Mouse (Mus musculus): ENCODE results near the gene Srp54b. TPM values are rescaled to one million over a fixed set of nuclear protein-coding genes. Genes with fewer than 3 reads are reported as not detected.
"Not testable (repeated sequence)": the region's sequence is repeated elsewhere in the genome, so short reads cannot be mapped to it uniquely, and the experiment has no call there.

Gene Srp54b
- polyA plus RNA-seq (2014; fragmentation: Nextera tagmentation; extraction: Ambion mirVana), result 51.5 and 56.7 TPM in 2 replicates

- H3K27ac ChIP-seq (ENCODE audit: low read depth, low read length); H3K9ac ChIP-seq (ENCODE audit: low read depth, low read length); H3K4me1 ChIP-seq (ENCODE audit: control insufficient read depth, insufficient read depth, low read length); H3K36me3 ChIP-seq (ENCODE audit: control insufficient read depth, insufficient read depth, low read length); H3K9me3 ChIP-seq (ENCODE audit: control insufficient read depth, low read length); H3K4me3 ChIP-seq (ENCODE audit: low read length); H3K27me3 ChIP-seq (ENCODE audit: control insufficient read depth, insufficient read depth, low read length); H3K4me2 ChIP-seq (replicated peaks; ENCODE audit: low read depth, low read length): not testable (repeated sequence)
- peak; percentile 98 for ATAC-seq (ENCODE audit: low FRiP score, low TSS enrichment)
- WGBS, result no CpG with 5 or more reads among the region's 57 CpGs
Measured at GRCm38 (mm10) chr12:55154559-55155448, at the start of gene Srp54b. TSS of gene Srp54b (plus strand) at chr12:55155104.

- ATAC-seq (ENCODE audit: low FRiP score, low TSS enrichment); H3K9ac ChIP-seq (ENCODE audit: low read depth, low read length); H3K27ac ChIP-seq (ENCODE audit: low read depth, low read length); H3K9me3 ChIP-seq (ENCODE audit: control insufficient read depth, low read length); H3K4me1 ChIP-seq (ENCODE audit: control insufficient read depth, insufficient read depth, low read length); H3K4me2 ChIP-seq (replicated peaks; ENCODE audit: low read depth, low read length); H3K27me3 ChIP-seq (ENCODE audit: control insufficient read depth, insufficient read depth, low read length); H3K4me3 ChIP-seq (ENCODE audit: low read length); H3K36me3 ChIP-seq (ENCODE audit: control insufficient read depth, insufficient read depth, low read length): not testable (repeated sequence)
- no CpG with 5 or more reads among the region's 7 CpGs for WGBS
Measured at GRCm38 (mm10) chr12:55112616-55113015, 42.3 kb upstream of the Srp54b start.

GRCm38 (mm10) chr12:55124242-55124641 lies 30.7 kb upstream of the Srp54b start, which contains the start of gene Fam177a:
TSS of gene Fam177a (plus strand) at chr12:55124469.
- not testable (repeated sequence) for H3K36me3 ChIP-seq (ENCODE audit: control insufficient read depth, insufficient read depth, low read length); H3K27ac ChIP-seq (ENCODE audit: low read depth, low read length); H3K4me3 ChIP-seq (ENCODE audit: low read length); H3K9me3 ChIP-seq (ENCODE audit: control insufficient read depth, low read length); H3K4me1 ChIP-seq (ENCODE audit: control insufficient read depth, insufficient read depth, low read length); H3K4me2 ChIP-seq (replicated peaks; ENCODE audit: low read depth, low read length); H3K9ac ChIP-seq (ENCODE audit: low read depth, low read length); H3K27me3 ChIP-seq (ENCODE audit: control insufficient read depth, insufficient read depth, low read length)
- WGBS, result no CpG with 5 or more reads among the region's 40 CpGs
- ATAC-seq (ENCODE audit: low FRiP score, low TSS enrichment), result peak; percentile 96

GRCm38 (mm10) chr12:55124731-55125130 lies 30.2 kb upstream of the Srp54b start:
- H3K36me3 ChIP-seq (ENCODE audit: control insufficient read depth, insufficient read depth, low read length); H3K27ac ChIP-seq (ENCODE audit: low read depth, low read length); H3K4me1 ChIP-seq (ENCODE audit: control insufficient read depth, insufficient read depth, low read length); H3K9ac ChIP-seq (ENCODE audit: low read depth, low read length); H3K4me2 ChIP-seq (replicated peaks; ENCODE audit: low read depth, low read length); H3K9me3 ChIP-seq (ENCODE audit: control insufficient read depth, low read length); H3K4me3 ChIP-seq (ENCODE audit: low read length); H3K27me3 ChIP-seq (ENCODE audit: control insufficient read depth, insufficient read depth, low read length): not testable (repeated sequence)
- ATAC-seq (ENCODE audit: low FRiP score, low TSS enrichment), result peak; percentile 43; the same call in 1 of the 2 replicates
- WGBS, result no CpG with 5 or more reads among the region's 18 CpGs

- H3K9me3 ChIP-seq (ENCODE audit: control insufficient read depth, low read length); H3K36me3 ChIP-seq (ENCODE audit: control insufficient read depth, insufficient read depth, low read length); H3K27ac ChIP-seq (ENCODE audit: low read depth, low read length); H3K4me2 ChIP-seq (replicated peaks; ENCODE audit: low read depth, low read length); H3K4me3 ChIP-seq (ENCODE audit: low read length); ATAC-seq (ENCODE audit: low FRiP score, low TSS enrichment); H3K27me3 ChIP-seq (ENCODE audit: control insufficient read depth, insufficient read depth, low read length); H3K9ac ChIP-seq (ENCODE audit: low read depth, low read length); H3K4me1 ChIP-seq (ENCODE audit: control insufficient read depth, insufficient read depth, low read length): not testable (repeated sequence)
- no CpG with 5 or more reads among the region's 6 CpGs for WGBS
Measured at GRCm38 (mm10) chr12:55135540-55135939, 19.4 kb upstream of the Srp54b start.

GRCm38 (mm10) chr12:55137859-55138258 lies 17.0 kb upstream of the Srp54b start:
- H3K4me1 ChIP-seq (ENCODE audit: control insufficient read depth, insufficient read depth, low read length); H3K27me3 ChIP-seq (ENCODE audit: control insufficient read depth, insufficient read depth, low read length); H3K4me3 ChIP-seq (ENCODE audit: low read length); H3K27ac ChIP-seq (ENCODE audit: low read depth, low read length); H3K9ac ChIP-seq (ENCODE audit: low read depth, low read length); H3K9me3 ChIP-seq (ENCODE audit: control insufficient read depth, low read length); H3K4me2 ChIP-seq (replicated peaks; ENCODE audit: low read depth, low read length); H3K36me3 ChIP-seq (ENCODE audit: control insufficient read depth, insufficient read depth, low read length); ATAC-seq (ENCODE audit: low FRiP score, low TSS enrichment): not testable (repeated sequence)
- no CpG with 5 or more reads among the region's 6 CpGs for WGBS

- H3K9me3 ChIP-seq (ENCODE audit: control insufficient read depth, low read length); H3K4me3 ChIP-seq (ENCODE audit: low read length); H3K27me3 ChIP-seq (ENCODE audit: control insufficient read depth, insufficient read depth, low read length); H3K4me2 ChIP-seq (replicated peaks; ENCODE audit: low read depth, low read length); H3K4me1 ChIP-seq (ENCODE audit: control insufficient read depth, insufficient read depth, low read length); H3K9ac ChIP-seq (ENCODE audit: low read depth, low read length); H3K27ac ChIP-seq (ENCODE audit: low read depth, low read length); H3K36me3 ChIP-seq (ENCODE audit: control insufficient read depth, insufficient read depth, low read length); ATAC-seq (ENCODE audit: low FRiP score, low TSS enrichment): not testable (repeated sequence)
- 0% methylated on average over 11 of the region's 24 CpGs for WGBS
Measured at GRCm38 (mm10) chr12:55155449-55155783, 512 bp downstream of the Srp54b start.

GRCm38 (mm10) chr12:55167034-55167557 lies 12.2 kb downstream of the Srp54b start:
- not testable (repeated sequence) for H3K36me3 ChIP-seq (ENCODE audit: control insufficient read depth, insufficient read depth, low read length); H3K9me3 ChIP-seq (ENCODE audit: control insufficient read depth, low read length); ATAC-seq (ENCODE audit: low FRiP score, low TSS enrichment); H3K4me1 ChIP-seq (ENCODE audit: control insufficient read depth, insufficient read depth, low read length); H3K4me2 ChIP-seq (replicated peaks; ENCODE audit: low read depth, low read length); H3K27me3 ChIP-seq (ENCODE audit: control insufficient read depth, insufficient read depth, low read length); H3K4me3 ChIP-seq (ENCODE audit: low read length); H3K27ac ChIP-seq (ENCODE audit: low read depth, low read length); H3K9ac ChIP-seq (ENCODE audit: low read depth, low read length)
- no CpG with 5 or more reads among the region's 7 CpGs for WGBS

- not testable (repeated sequence) for H3K4me3 ChIP-seq (ENCODE audit: low read length); H3K4me2 ChIP-seq (replicated peaks; ENCODE audit: low read depth, low read length); H3K9me3 ChIP-seq (ENCODE audit: control insufficient read depth, low read length); H3K4me1 ChIP-seq (ENCODE audit: control insufficient read depth, insufficient read depth, low read length); H3K9ac ChIP-seq (ENCODE audit: low read depth, low read length); H3K27me3 ChIP-seq (ENCODE audit: control insufficient read depth, insufficient read depth, low read length); H3K27ac ChIP-seq (ENCODE audit: low read depth, low read length); ATAC-seq (ENCODE audit: low FRiP score, low TSS enrichment); H3K36me3 ChIP-seq (ENCODE audit: control insufficient read depth, insufficient read depth, low read length)
- WGBS, result no CpG with 5 or more reads among the region's 8 CpGs
Measured at GRCm38 (mm10) chr12:55187686-55188085, 32.8 kb downstream of the Srp54b start.
